ENCODE assay signal across 13 mouse cellular contexts in genomic region chr6:134262911-134263607, GRCm38 (mm10).
DNase-seq lines count a peak whose midpoint lies in the region; ATAC-seq and TF ChIP-seq lines count a peak whose summit lies in the region.
"Had no signal": no experiment of that assay in that cellular context is flagged by ENCODE, and none has a peak within 500 bp of the region (broad histone marks: within the 10 kb centered on the region; RNA-seq: fewer than 3 reads in every experiment).

No protein-coding gene starts in this region.

- intact Hi-C loops in heart, postnatal 36 days (cut with DNase I), result loop anchor here (5.0 kb wide), 1 partner anchor 226 kb away; the partner anchor contains the start of gene Etv6

- peaks cover 90% of the 10 kb centered on the region for H3K36me3 ChIP-seq in heart, embryonic 13.5 days
- peaks cover 33% of the 10 kb centered on the region for H3K36me3 ChIP-seq in liver, embryonic 15.5 days (replicated peaks)
- H3K36me3 ChIP-seq in midbrain, embryonic 10.5 days, result peaks cover 87% of the 10 kb centered on the region
- H3K36me3 ChIP-seq in midbrain, postnatal 0 days (ENCODE audit: insufficient read depth, low read length), result peaks cover 14% of the 10 kb centered on the region

- no peak overlapping the region for H3K4me3 ChIP-seq in heart, embryonic 13.5 days
- H3K4me3 ChIP-seq in bone marrow macrophage, adult 2 months (ENCODE audit: insufficient read depth, low read length), result no peak overlapping the region
- no peak overlapping the region for H3K4me3 ChIP-seq in liver, embryonic 15.5 days (replicated peaks)
- no peak overlapping the region for H3K4me3 ChIP-seq in midbrain, embryonic 10.5 days
- no peak overlapping the region for H3K4me3 ChIP-seq in midbrain, postnatal 0 days (ENCODE audit: low read depth, low read length)
- H3K4me3 ChIP-seq: embryonic facial prominence, embryonic 15.5 days; hindbrain, embryonic 10.5 days; limb, embryonic 15.5 days had no signal

- H3K27me3 ChIP-seq in heart, embryonic 13.5 days (replicated peaks), result no peaks in the 10 kb centered on the region
- no peaks in the 10 kb centered on the region for H3K27me3 ChIP-seq in liver, embryonic 15.5 days
- no peaks in the 10 kb centered on the region for H3K27me3 ChIP-seq in midbrain, embryonic 10.5 days (ENCODE audit: low read depth, poor library complexity, severe bottlenecking)
- H3K27me3 ChIP-seq in midbrain, postnatal 0 days (ENCODE audit: insufficient read depth, low read length), result no peaks in the 10 kb centered on the region
- H3K27me3 ChIP-seq: embryonic facial prominence, embryonic 15.5 days; limb, embryonic 15.5 days had no signal

- peaks cover 19% of the 10 kb centered on the region for H3K4me1 ChIP-seq in heart, embryonic 13.5 days
- H3K4me1 ChIP-seq in bone marrow macrophage, adult 2 months (ENCODE audit: control insufficient read depth, insufficient read depth, low read length), result peaks cover 35% of the 10 kb centered on the region
- H3K4me1 ChIP-seq in liver, embryonic 15.5 days (replicated peaks), result peaks cover 9% of the 10 kb centered on the region
- H3K4me1 ChIP-seq in midbrain, embryonic 10.5 days, result 0 out of 2 replicates have a peak, but pooled peaks cover 9% of the 10 kb centered on the region
- H3K4me1 ChIP-seq in midbrain, postnatal 0 days (ENCODE audit: insufficient read depth, low read length), result 0 out of 2 replicates have a peak, but pooled peaks cover 3% of the 10 kb centered on the region
- H3K4me1 ChIP-seq: embryonic facial prominence, embryonic 15.5 days; hindbrain, embryonic 10.5 days had no signal

- no peak for TF ChIP-seq CTCF in bone marrow macrophage, adult 2 months (IDR thresholded peaks at IDR 0.05; ENCODE audit: low read depth, low read length)
- TF ChIP-seq CTCF in midbrain, postnatal 0 days (IDR thresholded peaks at IDR 0.05), result no peak

- WGBS in heart, embryonic 13.5 days, result 70% methylated on average over 6 of the region's 6 CpGs
- WGBS in liver, embryonic 15.5 days (ENCODE audit: insufficient replicate concordance), result 70% methylated on average over 6 of the region's 6 CpGs
- 59% methylated on average over 6 of the region's 6 CpGs for WGBS in midbrain, embryonic 10.5 days
- 59% methylated on average over 6 of the region's 6 CpGs for WGBS in midbrain, postnatal 0 days

- no peak for DNase-seq in heart, postnatal 36 days
- DNase-seq in 3T3-L1 (ENCODE audit: low read depth, low spot score), result peak; percentile 77
- DNase-seq in midbrain, embryonic 10.5 days (ENCODE audit: low spot score), result no peak
- no peak for DNase-seq in midbrain, postnatal 0 days (ENCODE audit: low spot score)
- DNase-seq: cerebellum, postnatal 14 days; kidney, postnatal 10 days had no signal

- TF ChIP-seq POLR2A in bone marrow macrophage, adult 2 months (IDR thresholded peaks at IDR 0.05; ENCODE audit: borderline replicate concordance, low read depth, low read length), result no peak

- H3K27ac ChIP-seq in heart, embryonic 13.5 days (replicated peaks), result peak overlapping the region; percentile 71
- H3K27ac ChIP-seq in bone marrow macrophage, adult 2 months (ENCODE audit: insufficient read depth, low read depth, low read length), result peak overlapping the region; percentile 28; the same call in 1 of the 2 replicates
- H3K27ac ChIP-seq in liver, embryonic 15.5 days (replicated peaks), result peak overlapping the region; percentile 30; the same call in 1 of the 2 replicates
- no peak overlapping the region for H3K27ac ChIP-seq in midbrain, embryonic 10.5 days (replicated peaks)
- no peak overlapping the region for H3K27ac ChIP-seq in midbrain, postnatal 0 days (ENCODE audit: low read depth, low read length)
- H3K27ac ChIP-seq: hindbrain, embryonic 10.5 days; limb, embryonic 15.5 days had no signal

- no peak overlapping the region for H3K4me2 ChIP-seq in heart, embryonic 13.5 days
- no peak overlapping the region for H3K4me2 ChIP-seq in liver, embryonic 15.5 days
- H3K4me2 ChIP-seq in midbrain, postnatal 0 days (ENCODE audit: low read depth, low read length, poor library complexity, severe bottlenecking), result no peak overlapping the region
- H3K4me2 ChIP-seq: embryonic facial prominence, embryonic 15.5 days; limb, embryonic 15.5 days had no signal

- H3K9ac ChIP-seq in heart, embryonic 13.5 days, result no peak overlapping the region
- H3K9ac ChIP-seq in liver, embryonic 15.5 days, result no peak overlapping the region
- no peak overlapping the region for H3K9ac ChIP-seq in midbrain, postnatal 0 days (replicated peaks; ENCODE audit: low read length, poor library complexity, severe bottlenecking)
- H3K9ac ChIP-seq: embryonic facial prominence, embryonic 15.5 days; limb, embryonic 15.5 days had no signal

- H3K9me3 ChIP-seq in heart, embryonic 13.5 days, result no peaks in the 10 kb centered on the region; the same call in 1 of the 2 replicates
- H3K9me3 ChIP-seq in liver, embryonic 15.5 days (replicated peaks), result no peaks in the 10 kb centered on the region
- H3K9me3 ChIP-seq in midbrain, embryonic 10.5 days (replicated peaks), result peaks cover 15% of the 10 kb centered on the region; the same call in 1 of the 2 replicates
- H3K9me3 ChIP-seq in midbrain, postnatal 0 days (ENCODE audit: low read length), result no peaks in the 10 kb centered on the region
- H3K9me3 ChIP-seq: embryonic facial prominence, embryonic 15.5 days; limb, embryonic 15.5 days had no signal

- no peak for ATAC-seq in heart, embryonic 13.5 days (ENCODE audit: extremely low read depth, insufficient number of reproducible peaks, low FRiP score, low TSS enrichment)
- peak; percentile 60 for ATAC-seq in liver, embryonic 15.5 days (ENCODE audit: insufficient read depth)
- ATAC-seq in midbrain, postnatal 0 days (ENCODE audit: low FRiP score), result no peak
- ATAC-seq: midbrain, embryonic 16.5 days had no signal

Comparison
In these comparisons a context has a peak if more than half of its experiments do, and no peak if none do; other contexts are left out.
1. H3K27ac ChIP-seq: peak in heart, embryonic 13.5 days (single experiment), bone marrow macrophage, adult 2 months (single experiment) and liver, embryonic 15.5 days (single experiment); none in midbrain, embryonic 10.5 days (single experiment) and midbrain, postnatal 0 days (single experiment).